Mouse (Mus musculus) yolk sac, embryonic 10.5 days (tissue): Measurements from ENCODE around the gene Fuom.

Experiments
- DNase-seq: peaks from one replicate; pipeline ENCODE4 v3.0.0-alpha.2; 2017; ENCODE audit warnings: low spot score

Gene Fuom

GRCm38 (mm10) chr7:140057413-140058407, 44.5 kb downstream of the Fuom start:
- peak; percentile 35 for DNase-seq

GRCm38 (mm10) chr7:140054124-140054523, 48.1 kb downstream of the Fuom start:
- DNase-seq = no peak

DNA sequence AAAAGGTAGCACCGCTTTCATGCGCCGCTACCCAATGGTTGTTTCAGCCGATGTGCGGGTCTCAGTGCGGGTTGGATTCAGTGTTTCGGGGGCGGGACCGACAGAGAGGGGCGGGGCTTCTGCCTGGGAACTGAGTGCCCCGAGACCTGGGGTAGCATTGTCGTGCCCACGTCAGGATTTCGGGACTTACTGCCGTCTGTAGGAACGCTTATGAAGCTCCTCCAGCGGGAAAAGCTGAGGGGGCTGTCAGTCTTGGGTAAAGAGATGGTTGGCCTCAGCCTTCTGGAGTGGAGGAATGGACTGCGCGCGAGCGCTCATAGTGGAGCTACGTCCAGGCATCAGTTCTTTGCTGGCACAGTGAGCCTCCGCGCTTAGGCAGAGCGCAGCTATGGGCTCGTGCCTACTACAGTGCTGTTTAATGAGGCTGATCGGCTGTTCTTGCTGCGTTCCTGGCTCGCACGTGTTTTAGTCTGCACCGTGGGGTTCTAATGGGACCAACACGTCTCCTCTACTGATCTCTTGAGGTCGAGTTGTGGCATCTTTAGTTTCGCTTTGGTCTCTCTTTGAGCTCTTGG, 53.0 kb downstream of the Fuom start:
- no peak for DNase-seq

DNA sequence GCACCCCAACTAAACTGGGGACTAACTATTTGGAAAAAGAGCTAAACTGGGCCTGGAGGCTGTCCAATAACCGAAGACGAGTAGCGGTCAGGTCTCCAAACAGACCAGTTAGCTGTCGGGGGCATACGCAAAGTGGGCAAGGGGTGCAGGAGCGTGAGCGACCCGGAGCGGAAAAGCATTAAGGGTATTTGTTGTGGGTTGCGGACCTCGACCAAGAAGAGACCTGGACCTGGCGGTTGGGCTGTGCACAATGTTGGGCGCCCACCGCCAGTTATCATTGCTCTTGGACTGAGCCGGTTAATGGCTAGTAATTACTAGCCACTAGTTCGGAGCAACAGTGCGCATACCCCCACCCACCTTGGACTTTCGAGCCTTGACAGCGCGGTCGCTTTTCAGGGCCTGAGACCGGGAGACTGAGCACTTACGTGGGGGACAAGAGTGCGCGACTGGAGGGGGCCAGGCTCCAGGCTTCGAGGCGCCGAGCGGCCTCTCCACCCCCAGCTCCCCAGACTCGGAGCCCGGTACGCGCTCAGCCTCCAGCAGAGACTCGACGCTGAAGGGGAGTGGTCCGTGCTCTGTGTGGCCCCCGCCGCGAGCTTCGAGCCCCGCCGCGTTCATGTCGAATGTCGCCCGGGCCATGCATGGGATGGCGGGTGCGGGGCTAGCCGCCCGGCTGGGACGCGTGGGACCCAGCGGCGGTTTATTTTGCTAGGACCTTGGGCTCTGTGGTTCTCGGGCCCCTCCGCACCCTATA, 53.7 kb downstream of the Fuom start, which contains the start of gene Msx3:
Gene Msx3 (minus strand): TSS at position 729 of the 754 bp plus-strand sequence.
- no peak for DNase-seq

- DNase-seq = no peak
These were observed 54.4 kb downstream of the Fuom start for GRCm38 (mm10) chr7:140047811-140048311.
